Mouse (Mus musculus): ENCODE measurements around the gene Fus.

GRCm38 (mm10) chr7:128024932-128025331 is 57.7 kb downstream of the Fus start:
- no peak for TF ChIP-seq POLR2A (IDR thresholded peaks at IDR 0.05; ENCODE audit: extremely low read depth, insufficient read depth, low read length)
- TF ChIP-seq CTCF (IDR thresholded peaks at IDR 0.05; ENCODE audit: extremely low read depth, insufficient read depth, low read length): no peak

Data from cortical plate, adult 2 months (tissue).